ENCODE assay signal across 12 mouse cellular contexts in genomic region chr2:69531528-69532055, GRCm38 (mm10). TPM values are rescaled to one million over a fixed set of nuclear protein-coding genes. Genes with fewer than 3 reads are reported as not detected.
A peak's percentile ranks its signal among the peaks of the same experiment; 100 is the strongest.
DNase-seq lines count a peak whose midpoint lies in the region; ATAC-seq and TF ChIP-seq lines count a peak whose summit lies in the region.
"Had no signal": no experiment of that assay in that cellular context is flagged by ENCODE, and none has a peak within 500 bp of the region (broad histone marks: within the 10 kb centered on the region; RNA-seq: fewer than 3 reads in every experiment).

No protein-coding gene starts in this region.

- no peak for TF ChIP-seq CTCF in ES-Bruce4 (IDR thresholded peaks at IDR 0.05; ENCODE audit: low read depth, low read length)
- TF ChIP-seq CTCF in hindbrain, postnatal 0 days (IDR thresholded peaks at IDR 0.05; ENCODE audit: low read depth), result no peak

- WGBS in hindbrain, postnatal 0 days, result 11% methylated on average over 3 of the region's 3 CpGs
- 39% methylated on average over 3 of the region's 3 CpGs for WGBS in liver, embryonic 12.5 days (ENCODE audit: insufficient replicate concordance)

- TF ChIP-seq POLR2A in ES-Bruce4 (IDR thresholded peaks at IDR 0.05; ENCODE audit: insufficient read depth, low read length), result no peak

- TF ChIP-seq EP300 in ES-Bruce4 (IDR thresholded peaks at IDR 0.05; ENCODE audit: insufficient read depth, low read depth, low read length), result no peak

- peaks cover 1% of the 10 kb centered on the region for H3K4me1 ChIP-seq in ES-Bruce4 (ENCODE audit: control insufficient read depth, insufficient read depth, low read length)
- H3K4me1 ChIP-seq in hindbrain, postnatal 0 days (ENCODE audit: insufficient read depth, low read length), result no peaks in the 10 kb centered on the region
- peaks cover 15% of the 10 kb centered on the region for H3K4me1 ChIP-seq in liver, embryonic 12.5 days

- DNase-seq in cerebellum, postnatal 10 days, result peak; percentile 4 to 6
- peak; percentile 27 for DNase-seq in fibroblast of lung, adult 2 months (ENCODE audit: low read depth)
- peak; percentile 31 for DNase-seq in hindbrain, postnatal 0 days (ENCODE audit: low spot score)
- no peak for DNase-seq in adrenal gland, adult (ENCODE audit: inconsistent age in 2 of 2, low spot score in 1 of 2)
- DNase-seq in MN1 (ENCODE audit: low spot score), result no peak
- DNase-seq: cerebellum, adult 18-20 months; kidney, adult 9 months; lung, postnatal 10 days had no signal

- peak overlapping the region; percentile 32 for H3K27ac ChIP-seq in ES-Bruce4 (ENCODE audit: insufficient read depth, low read length)
- no peak overlapping the region for H3K27ac ChIP-seq in hindbrain, postnatal 0 days
- H3K27ac ChIP-seq in liver, embryonic 12.5 days, result no peak overlapping the region
- H3K27ac ChIP-seq: heart, embryonic 15.5 days had no signal

- no peak overlapping the region for H3K4me2 ChIP-seq in hindbrain, postnatal 0 days (ENCODE audit: low read depth, low read length)
- H3K4me2 ChIP-seq in liver, embryonic 12.5 days, result no peak overlapping the region
- H3K4me2 ChIP-seq: heart, embryonic 15.5 days had no signal

- H3K27me3 ChIP-seq in ES-Bruce4 (ENCODE audit: control insufficient read depth, insufficient read depth, low read length, poor library complexity, severe bottlenecking), result no peaks in the 10 kb centered on the region
- no peaks in the 10 kb centered on the region for H3K27me3 ChIP-seq in hindbrain, postnatal 0 days (ENCODE audit: insufficient read depth, low read length)
- no peaks in the 10 kb centered on the region for H3K27me3 ChIP-seq in liver, embryonic 12.5 days (replicated peaks)
- H3K27me3 ChIP-seq: heart, embryonic 15.5 days had no signal

- H3K9me3 ChIP-seq in ES-Bruce4 (replicated peaks; ENCODE audit: control insufficient read depth, insufficient read depth, low read length, poor library complexity, severe bottlenecking), result no peaks in the 10 kb centered on the region
- H3K9me3 ChIP-seq in hindbrain, postnatal 0 days (ENCODE audit: low read length), result no peaks in the 10 kb centered on the region
- no peaks in the 10 kb centered on the region for H3K9me3 ChIP-seq in liver, embryonic 12.5 days (replicated peaks)
- H3K9me3 ChIP-seq: heart, embryonic 15.5 days had no signal

- 0 out of 2 replicates have a peak, but pooled peaks cover 2% of the 10 kb centered on the region for H3K36me3 ChIP-seq in ES-Bruce4 (ENCODE audit: control insufficient read depth, insufficient read depth, low read length, poor library complexity, severe bottlenecking)
- no peaks in the 10 kb centered on the region for H3K36me3 ChIP-seq in hindbrain, postnatal 0 days (ENCODE audit: insufficient read depth, low read length)
- H3K36me3 ChIP-seq in liver, embryonic 12.5 days, result no peaks in the 10 kb centered on the region
- H3K36me3 ChIP-seq: heart, embryonic 15.5 days had no signal

- H3K4me3 ChIP-seq in ES-Bruce4 (ENCODE audit: low read depth, low read length), result no peak overlapping the region
- H3K4me3 ChIP-seq in hindbrain, postnatal 0 days (ENCODE audit: low read length), result no peak overlapping the region
- no peak overlapping the region for H3K4me3 ChIP-seq in liver, embryonic 12.5 days
- H3K4me3 ChIP-seq: heart, embryonic 15.5 days had no signal

- 0 out of 2 replicates have a peak overlapping the region, but pooled peaks have one; percentile 72 for H3K9ac ChIP-seq in ES-Bruce4 (ENCODE audit: low read depth, poor library complexity, severe bottlenecking)
- no peak overlapping the region for H3K9ac ChIP-seq in hindbrain, postnatal 0 days (replicated peaks; ENCODE audit: low read length)
- H3K9ac ChIP-seq in liver, embryonic 12.5 days, result no peak overlapping the region
- H3K9ac ChIP-seq: heart, embryonic 15.5 days had no signal

- no peak for ATAC-seq in cerebellum, adult (ENCODE audit: insufficient number of reproducible peaks, low FRiP score, low TSS enrichment)
- peak; percentile 88 for ATAC-seq in hindbrain, postnatal 0 days
- no peak for ATAC-seq in liver, embryonic 12.5 days

RNA-seq across cellular contexts. Expression of gene Lrp2, which starts 54.3 kb away (rescaled TPM):
- 92.6 and 92.9 TPM in 2 replicates for polyA plus RNA-seq in ES-Bruce4 (2011; ENCODE audit: insufficient read depth, insufficient read length, low read depth, missing spikeins)
- 3.9 and 5.4 TPM in 2 replicates for total RNA-seq in hindbrain, postnatal 0 days (2014; rRNA removed)
- polyA plus RNA-seq in hindbrain, postnatal 0 days (2015; fragmentation: Nextera tagmentation; extraction: Ambion mirVana), result 0.46 and 0.48 TPM in 2 replicates
- 0.10 and 0.29 TPM in 2 replicates for polyA plus RNA-seq in liver, embryonic 12.5 days (2016; fragmentation: Nextera tagmentation; extraction: Ambion mirVana)

Comparison
In these comparisons a context has a peak if more than half of its experiments do, and no peak if none do; other contexts are left out.
1. DNase-seq: peak in cerebellum, postnatal 10 days (2 of 2), fibroblast of lung, adult 2 months (single experiment) and hindbrain, postnatal 0 days (single experiment); none in adrenal gland, adult (0 of 2) and MN1 (single experiment).
2. RNA of gene Lrp2, which starts 54.3 kb away (polyA plus RNA-seq): 92.6 to 92.9 TPM in ES-Bruce4; 0.46 to 0.48 TPM in hindbrain, postnatal 0 days and 0.10 to 0.29 TPM in liver, embryonic 12.5 days; every median in the first group is over 10 times any median in the second.